Mouse (Mus musculus) E14TG2a.4 (cell line): ENCODE measurements around the gene Gm10717.
"Not testable (repeated sequence)": the region's sequence is repeated elsewhere in the genome, so short reads cannot be mapped to it uniquely, and the experiment has no call there.

Experiments
- CTCF ChIP-seq: conservative IDR thresholded peaks from 2 replicates; pipeline ENCODE4 v1.5.1; 2014; ENCODE audit warnings: low read length
- POU5F1 ChIP-seq: IDR thresholded peaks from 2 replicates; pipeline ENCODE4 v1.6.1; 2014; ENCODE audit warnings: low read length, borderline replicate concordance

- TF ChIP-seq CTCF, POU5F1: not testable (repeated sequence)
Measured at GRCm38 (mm10) chr9:3023985-3024648, 1.1 kb upstream of the Gm10717 start.
